Mouse (Mus musculus) liver, embryonic 16.5 days (tissue): ENCODE measurements at regions not wholly inside any gene's neighbourhood (a gene's known extent, or its start where the extent isn't known, plus 50 kb on each side); places are given as distances from the start of the nearest gene placed in this dataset.

Experiments used
- ATAC-seq: fragments of 200-750 bp; cut with Nextera tagmentation; 2 replicates; pipeline ENCODE4 v1.8.0; 2017; ENCODE audit warnings: low read depth, mild to moderate bottlenecking, moderate number of reproducible peaks, moderate library complexity
- H3K27ac ChIP-seq: fragments of 300-500 bp; sonication (generic); 2 replicates; pipeline ENCODE4 v1.5.1; 2014; ENCODE audit warnings: mild to moderate bottlenecking, low read length
- H3K27me3 ChIP-seq: fragments of 300-500 bp; sonication (generic); 2 replicates; pipeline ENCODE4 v1.6.1; 2014; ENCODE audit warnings: low read depth, low read length, mixed read lengths; ENCODE audit not compliant: control insufficient read depth, insufficient read depth
- H3K36me3 ChIP-seq: fragments of 300-500 bp; sonication (generic); 2 replicates; pipeline ENCODE4 v1.6.1; 2014; ENCODE audit warnings: mild to moderate bottlenecking; ENCODE audit not compliant: control insufficient read depth, insufficient read depth
- H3K4me1 ChIP-seq: fragments of 300-500 bp; sonication (generic); 2 replicates; pipeline ENCODE4 v1.6.1; 2014; ENCODE audit warnings: low read depth, low read length, mixed read lengths; ENCODE audit not compliant: control insufficient read depth
- H3K4me2 ChIP-seq: fragments of 300-500 bp; sonication (generic); 2 replicates; pipeline ENCODE4 v1.6.1; 2014; ENCODE audit warnings: low read depth, low read length, mixed read lengths
- H3K4me3 ChIP-seq: fragments of 300-500 bp; sonication (generic); 2 replicates; pipeline ENCODE4 v1.5.1; 2014; ENCODE audit warnings: low read depth, mild to moderate bottlenecking, low read length
- H3K9ac ChIP-seq: fragments of 300-500 bp; sonication (generic); 2 replicates; pipeline ENCODE4 v1.6.1; 2014; ENCODE audit warnings: low read depth, low read length
- H3K9me3 ChIP-seq: fragments of 300-500 bp; sonication (generic); replicated peaks from 2 replicates; pipeline ENCODE4 v1.6.1; 2016; ENCODE audit warnings: low read length; ENCODE audit not compliant: control insufficient read depth
- WGBS: fragments of 180-500 bp; shearing (Covaris S2); extraction: QIAGEN DNeasy Blood & Tissue Kit; methylation state at CpG from one replicate; pipeline ENCODE4 v1.1.7; 2014; ENCODE audit not compliant: insufficient replicate concordance; 5-methylcytosine and 5-hydroxymethylcytosine counted together

DNA sequence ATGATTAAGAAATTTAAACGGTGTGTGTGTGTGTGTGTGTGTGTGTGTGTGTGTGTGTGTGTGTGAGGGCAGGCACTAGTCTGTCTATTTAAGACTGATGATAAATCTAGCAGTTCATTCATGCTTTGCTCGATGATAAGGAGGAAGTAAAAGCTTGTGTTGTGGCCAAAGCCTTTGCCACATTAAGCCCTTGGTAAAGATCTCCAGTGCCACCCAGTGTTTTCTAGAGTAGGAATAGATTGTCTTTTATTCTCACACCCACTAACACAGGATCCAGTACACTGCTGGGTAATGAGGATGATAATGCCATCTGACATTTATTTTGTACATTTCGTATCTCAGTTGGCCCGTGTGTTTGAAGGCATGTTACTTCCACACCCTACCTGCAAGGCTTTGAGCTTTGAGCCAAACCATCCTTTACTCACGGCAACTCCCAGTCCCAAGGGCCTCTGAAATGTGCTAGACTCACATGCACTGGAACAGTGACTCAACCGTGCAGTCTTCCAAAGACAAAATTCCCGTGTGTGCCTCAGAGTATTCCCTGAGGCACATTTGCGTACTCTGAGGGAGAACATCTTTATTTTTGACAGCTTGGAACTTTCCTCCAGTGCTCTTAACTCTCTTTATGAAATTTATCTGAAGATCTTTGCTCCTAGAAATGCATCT lies 179.7 kb downstream of the Mylk4 start:
- Histone ChIP-seq H3K4me2 (no peak overlapping the region), H3K27me3 (no peaks in the 10 kb centered on the region), H3K36me3 (no peaks in the 10 kb centered on the region), H3K4me3 (no peak overlapping the region), H3K27ac (no peak overlapping the region), H3K9ac (no peak overlapping the region), H3K4me1 (no peaks in the 10 kb centered on the region), H3K9me3 (no peaks in the 10 kb centered on the region)
- no peak for ATAC-seq
- WGBS: 61% methylated on average over 8 of the region's 8 CpGs

DNA sequence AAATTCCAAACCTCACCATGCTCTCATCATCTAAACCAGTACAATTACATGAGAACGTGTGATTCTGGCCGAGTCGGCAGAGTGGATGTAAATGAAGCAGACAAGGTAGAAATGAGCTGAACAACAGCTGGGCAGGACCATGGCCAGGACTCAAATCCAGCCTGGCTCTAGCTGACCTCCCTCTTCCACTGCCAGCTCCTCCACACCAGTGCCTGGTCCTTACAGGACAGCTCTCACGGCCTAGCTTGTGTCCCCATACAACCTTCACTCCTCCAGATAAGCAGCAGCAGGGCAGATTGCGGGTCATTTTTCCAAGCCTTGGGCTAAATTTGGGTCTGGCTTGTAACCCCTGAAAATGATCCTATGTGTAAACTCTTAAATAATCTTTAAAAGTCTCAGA lies 182.4 kb downstream of the Mylk4 start:
- Histone ChIP-seq H3K36me3 (no peaks in the 10 kb centered on the region), H3K27ac (no peak overlapping the region), H3K9ac (no peak overlapping the region), H3K27me3 (no peaks in the 10 kb centered on the region), H3K4me1 (no peaks in the 10 kb centered on the region), H3K4me3 (no peak overlapping the region), H3K4me2 (no peak overlapping the region), H3K9me3 (no peaks in the 10 kb centered on the region)
- whole genome bisulfite sequencing: 67% methylated on average over 5 of the region's 5 CpGs
- ATAC-seq: no peak

DNA sequence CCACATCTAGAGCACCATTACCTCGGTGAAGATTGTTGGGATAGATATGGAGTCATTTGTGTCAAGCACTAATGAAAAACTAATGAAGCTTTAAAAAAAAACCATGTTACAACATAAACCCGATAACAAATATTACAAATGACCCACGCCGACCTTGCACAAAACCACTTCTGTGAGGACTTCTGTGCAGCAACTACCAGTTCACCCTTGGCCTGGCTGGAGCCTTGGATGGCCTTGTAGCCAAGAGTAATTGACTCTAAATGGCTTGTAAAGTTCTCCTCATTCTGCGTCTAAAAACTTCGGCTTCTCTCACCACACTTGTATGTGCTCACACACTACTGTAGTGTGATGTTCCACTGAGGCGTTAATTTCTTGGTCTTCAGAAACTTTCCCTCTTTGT lies 190.1 kb downstream of the Mylk4 start:
- WGBS: 73% methylated on average over 7 of the region's 7 CpGs
- Histone ChIP-seq H3K27ac (no peak overlapping the region), H3K9ac (no peak overlapping the region), H3K9me3 (no peaks in the 10 kb centered on the region), H3K4me3 (no peak overlapping the region), H3K27me3 (no peaks in the 10 kb centered on the region), H3K4me1 (no peaks in the 10 kb centered on the region), H3K4me2 (no peak overlapping the region), H3K36me3 (no peaks in the 10 kb centered on the region)
- no peak for ATAC-seq

GRCm38 (mm10) chr13:32593131-32593530 lies 190.6 kb downstream of the Mylk4 start:
- no peak overlapping the region for H3K4me2 ChIP-seq
- H3K27me3 ChIP-seq: no peaks in the 10 kb centered on the region
- WGBS: 74% methylated on average over 5 of the region's 5 CpGs
- no peak overlapping the region for H3K9ac ChIP-seq
- H3K9me3 ChIP-seq: no peaks in the 10 kb centered on the region
- H3K36me3 ChIP-seq: no peaks in the 10 kb centered on the region
- H3K4me3 ChIP-seq: no peak overlapping the region
- no peaks in the 10 kb centered on the region for H3K4me1 ChIP-seq
- no peak overlapping the region for H3K27ac ChIP-seq
- no peak for ATAC-seq

- Histone ChIP-seq H3K9ac (no peak overlapping the region), H3K27me3 (no peaks in the 10 kb centered on the region), H3K4me3 (no peak overlapping the region), H3K27ac (no peak overlapping the region), H3K4me2 (no peak overlapping the region), H3K9me3 (no peaks in the 10 kb centered on the region), H3K36me3 (no peaks in the 10 kb centered on the region), H3K4me1 (no peaks in the 10 kb centered on the region)
- no peak for ATAC-seq
Measured at GRCm38 (mm10) chr13:32581598-32581997, 202.2 kb downstream of the Mylk4 start.

DNA sequence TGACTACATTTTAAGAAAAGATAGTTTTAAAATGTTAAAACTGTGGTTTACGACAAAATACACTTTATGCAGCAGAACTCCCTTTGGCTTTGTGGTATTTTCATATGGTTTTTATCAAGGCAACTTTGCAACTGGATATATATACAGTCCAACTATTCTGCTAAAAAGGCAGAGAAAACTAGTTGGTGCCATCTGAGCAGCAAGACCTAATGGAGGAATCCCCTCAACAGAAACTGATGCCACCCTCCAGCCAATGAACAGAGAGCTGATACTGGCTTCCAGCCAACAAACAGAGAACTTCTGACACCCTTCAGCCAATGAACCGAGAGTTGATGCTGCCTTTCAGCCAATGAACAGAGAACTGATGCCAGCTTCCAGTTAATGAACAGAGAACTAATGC lies 215.9 kb downstream of the Mylk4 start:
- Histone ChIP-seq H3K4me2 (no peak overlapping the region), H3K4me1 (no peaks in the 10 kb centered on the region), H3K27me3 (no peaks in the 10 kb centered on the region), H3K27ac (no peak overlapping the region), H3K4me3 (no peak overlapping the region), H3K9ac (no peak overlapping the region), H3K9me3 (no peaks in the 10 kb centered on the region), H3K36me3 (no peaks in the 10 kb centered on the region)
- no peak for ATAC-seq
- WGBS: 49% methylated on average over 2 of the region's 2 CpGs

DNA sequence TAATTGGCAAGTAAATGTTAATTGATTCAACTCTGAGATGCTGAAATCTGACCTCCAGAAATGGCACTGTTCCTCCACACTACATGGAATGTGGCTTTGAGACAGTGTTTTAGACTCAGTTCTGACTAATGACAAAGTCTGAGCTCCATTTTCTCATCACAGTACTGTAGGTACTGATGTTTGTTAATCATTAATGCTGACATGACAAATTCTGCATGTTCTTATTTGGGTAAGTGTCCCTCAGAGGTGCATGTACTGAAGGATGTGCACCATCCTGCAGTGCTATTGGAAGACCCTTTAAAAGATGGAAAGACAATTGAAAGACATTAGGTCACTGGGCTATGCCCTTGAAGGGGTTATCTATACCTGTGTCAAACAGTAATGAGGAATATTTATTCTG lies 222.1 kb upstream of the Gmds start:
- no peak overlapping the region for H3K9ac ChIP-seq
- no peak overlapping the region for H3K4me2 ChIP-seq
- no peaks in the 10 kb centered on the region for H3K27me3 ChIP-seq
- no peaks in the 10 kb centered on the region for H3K36me3 ChIP-seq
- no peaks in the 10 kb centered on the region for H3K9me3 ChIP-seq
- H3K4me3 ChIP-seq: no peak overlapping the region
- no peaks in the 10 kb centered on the region for H3K4me1 ChIP-seq
- H3K27ac ChIP-seq: no peak overlapping the region
- no peak for ATAC-seq

DNA sequence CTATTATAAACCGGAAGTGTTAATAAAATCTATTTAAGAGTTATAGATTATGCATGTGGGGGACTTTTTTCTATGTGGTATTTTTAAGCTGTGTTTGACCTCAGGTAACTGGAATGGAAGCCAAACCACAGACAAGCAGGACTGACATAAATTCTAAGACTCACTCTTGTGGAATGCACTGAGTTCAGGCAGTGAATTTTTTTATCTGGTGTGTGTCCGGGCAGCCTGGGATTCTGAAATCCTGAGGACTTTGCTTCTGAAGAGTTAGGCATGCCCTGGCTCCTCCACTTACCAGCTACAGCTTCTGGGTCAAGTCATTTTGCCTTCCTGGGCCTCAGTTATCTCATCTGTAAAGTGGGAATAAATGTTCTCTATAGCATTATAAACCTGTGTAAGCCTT lies 217.9 kb upstream of the Gmds start:
- Histone ChIP-seq H3K4me2 (no peak overlapping the region), H3K36me3 (no peaks in the 10 kb centered on the region), H3K9me3 (no peaks in the 10 kb centered on the region), H3K27ac (no peak overlapping the region), H3K27me3 (no peaks in the 10 kb centered on the region), H3K4me3 (no peak overlapping the region), H3K9ac (no peak overlapping the region), H3K4me1 (no peaks in the 10 kb centered on the region)
- WGBS: 59% methylated on average over 2 of the region's 2 CpGs
- no peak for ATAC-seq

GRCm38 (mm10) chr13:32555064-32555463 lies 216.5 kb upstream of the Gmds start:
- Histone ChIP-seq H3K4me3 (no peak overlapping the region), H3K9ac (no peak overlapping the region), H3K4me1 (no peaks in the 10 kb centered on the region), H3K27ac (no peak overlapping the region), H3K36me3 (no peaks in the 10 kb centered on the region), H3K4me2 (no peak overlapping the region), H3K9me3 (no peaks in the 10 kb centered on the region), H3K27me3 (no peaks in the 10 kb centered on the region)
- no peak for ATAC-seq
- WGBS: 84% methylated on average over 1 of the region's 1 CpGs
